Mouse (Mus musculus): ENCODE measurements at regions not wholly inside any gene's neighbourhood (a gene's known extent, or its start where the extent isn't known, plus 50 kb on each side); places are given as distances from the start of the nearest gene placed in this dataset.

- DNase-seq (ENCODE audit: low spot score in 2 of 2) = no peak
Observed at GRCm38 (mm10) chr11:19826481-19827185, 97.5 kb upstream of the Spred2 start.

DNA sequence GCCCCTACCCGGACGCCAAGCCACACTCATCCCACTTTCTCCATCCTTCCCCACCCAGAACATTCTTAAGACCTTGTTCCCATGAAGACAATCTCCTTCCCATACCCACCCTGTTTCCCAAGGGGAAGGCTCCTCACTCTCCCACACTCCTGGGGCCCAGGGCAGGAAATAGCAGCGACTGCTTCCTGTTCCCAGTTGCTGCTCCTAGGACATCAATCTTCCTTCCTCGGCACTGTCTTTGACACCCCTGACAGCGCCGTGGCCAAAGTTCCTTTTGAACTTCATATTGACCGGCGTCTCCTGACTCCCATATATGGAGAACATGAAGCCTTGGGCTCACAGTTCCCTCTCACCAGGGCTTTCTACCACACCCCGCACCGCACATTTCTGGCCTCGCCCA lies 96.2 kb upstream of the Spred2 start:
- DNase-seq (ENCODE audit: low spot score in 2 of 2) = no peak

DNA sequence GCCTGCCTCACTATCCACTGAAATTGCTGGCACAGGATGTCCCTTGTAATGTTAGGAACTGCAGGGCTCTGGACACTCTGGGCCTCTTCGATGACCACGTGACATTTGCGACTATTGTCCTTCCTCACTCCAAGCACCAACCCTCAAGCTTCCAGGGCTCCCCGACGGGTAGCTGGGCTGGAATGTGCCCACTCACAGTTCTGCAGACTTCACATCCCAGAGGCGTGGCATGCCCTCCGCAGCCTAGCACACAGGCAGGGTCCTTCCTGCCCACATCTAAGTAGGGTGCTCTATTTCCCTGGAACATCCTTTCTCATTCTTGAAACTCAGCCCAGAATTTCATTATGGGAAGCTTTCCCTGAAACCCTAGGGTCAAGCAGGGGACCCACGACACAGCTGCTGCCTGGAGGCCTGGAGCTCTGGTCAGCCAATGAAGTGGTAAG lies 95.2 kb upstream of the Spred2 start:
- no peak for DNase-seq (ENCODE audit: low spot score in 2 of 2)

DNA sequence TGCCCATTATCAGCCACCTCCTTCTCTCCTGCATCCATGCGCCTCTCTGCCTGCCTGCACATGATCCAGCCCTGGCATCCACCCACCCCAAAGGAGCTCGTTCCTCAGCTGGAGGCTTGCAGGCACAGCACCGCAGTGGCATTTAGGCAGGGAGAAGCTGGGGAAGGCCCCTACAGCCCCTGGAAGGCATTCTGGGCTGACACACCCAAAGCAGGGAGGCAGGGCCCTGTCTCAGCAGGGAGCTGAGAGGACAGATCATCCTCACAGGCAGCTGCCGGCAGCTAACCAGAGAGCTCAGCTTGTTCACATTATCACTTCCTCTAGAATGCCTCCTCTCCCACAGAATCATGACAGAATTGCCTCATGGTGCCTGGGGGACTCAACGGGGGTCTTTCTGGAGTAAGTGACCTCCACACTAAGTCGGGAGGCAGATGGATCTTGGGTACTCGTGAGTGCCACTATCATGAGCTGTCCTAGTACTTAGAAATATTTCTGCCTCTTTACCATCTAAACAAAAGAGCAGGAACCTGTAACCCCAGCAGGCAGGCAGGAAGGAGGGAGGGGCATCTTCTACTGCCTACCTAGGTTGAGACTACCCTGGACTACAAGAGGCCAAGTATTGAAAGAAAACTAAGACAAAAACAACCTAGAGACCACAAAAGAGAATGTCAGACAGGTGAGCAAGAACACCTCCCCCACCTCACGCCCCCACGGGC lies 94.5 kb upstream of the Spred2 start:
- DNase-seq (ENCODE audit: low spot score in 2 of 2) = no peak

GRCm38 (mm10) chr11:19830280-19831062 lies 93.7 kb upstream of the Spred2 start:
- DNase-seq (ENCODE audit: low spot score in 2 of 2) = peak; percentile 54 to 72

DNA sequence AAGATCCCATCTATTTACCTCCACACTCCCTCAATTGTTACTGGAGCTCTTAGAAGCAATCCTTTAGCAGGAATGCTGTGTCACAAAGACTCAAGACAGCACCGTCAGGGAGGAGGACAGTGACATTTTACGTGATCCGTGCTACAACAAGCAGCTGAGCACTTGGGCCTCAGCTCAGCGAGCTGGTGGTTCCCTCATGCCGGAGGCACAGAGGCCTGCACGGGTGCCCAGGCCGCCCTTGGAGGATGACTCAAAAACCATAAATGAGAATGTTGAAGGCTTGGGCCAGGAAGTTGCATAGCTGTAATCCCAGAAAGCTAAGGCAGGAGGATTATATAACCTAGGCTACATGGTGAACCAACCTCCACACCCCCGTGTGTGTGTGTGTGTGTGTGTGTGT lies 89.6 kb upstream of the Spred2 start:
- no peak for DNase-seq (ENCODE audit: low spot score in 2 of 2)

- DNase-seq (ENCODE audit: low spot score in 2 of 2) = peak; percentile 22 to 54
Observed at GRCm38 (mm10) chr11:19835221-19835745, 88.9 kb upstream of the Spred2 start.

GRCm38 (mm10) chr11:19838932-19839331 lies 85.2 kb upstream of the Spred2 start:
- DNase-seq (ENCODE audit: low spot score in 2 of 2) = no peak

GRCm38 (mm10) chr11:19843084-19843483 lies 81.1 kb upstream of the Spred2 start:
- DNase-seq (ENCODE audit: low spot score in 2 of 2) = no peak

DNA sequence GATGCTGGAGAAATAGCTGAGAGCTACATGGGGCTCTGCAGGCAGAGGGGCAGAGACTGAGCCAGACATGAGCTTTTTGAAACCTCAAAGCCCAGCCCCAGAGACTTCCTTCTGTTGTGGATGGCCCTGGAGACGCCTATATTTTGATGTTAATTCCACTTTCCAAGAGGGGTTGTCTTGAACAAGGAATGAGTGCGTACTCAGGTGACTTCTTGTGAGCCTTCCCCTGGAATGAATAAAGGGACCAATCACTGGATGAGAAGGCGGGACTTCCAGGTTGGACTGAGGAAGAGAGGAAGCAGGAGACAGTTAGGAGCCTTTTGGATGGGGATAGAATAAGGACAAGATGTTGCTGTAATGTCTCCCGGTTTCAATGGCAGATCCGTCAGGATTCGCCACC lies 76.3 kb upstream of the Spred2 start:
- no peak for DNase-seq (ENCODE audit: low spot score in 2 of 2)

DNA sequence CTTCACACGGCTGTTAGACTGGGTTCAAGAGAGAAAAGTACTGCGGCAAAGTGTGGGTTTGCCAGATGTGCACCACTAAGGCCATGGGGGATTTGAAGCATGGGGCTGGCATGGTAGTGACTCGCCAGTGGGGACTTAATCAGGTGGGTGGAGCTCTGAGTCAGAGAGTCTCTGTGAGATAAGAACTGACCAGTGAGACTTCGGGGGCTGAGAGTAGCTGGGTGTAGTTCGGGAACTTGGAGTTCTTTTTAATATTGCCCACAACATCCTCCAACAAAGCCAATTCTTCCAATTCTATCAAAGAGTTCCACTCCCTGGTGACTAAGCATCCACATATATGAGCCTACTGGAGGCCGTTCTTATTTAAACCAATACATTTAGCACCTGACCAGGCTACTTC lies 75.8 kb upstream of the Spred2 start:
- DNase-seq (ENCODE audit: low spot score in 2 of 2) = no peak

DNA sequence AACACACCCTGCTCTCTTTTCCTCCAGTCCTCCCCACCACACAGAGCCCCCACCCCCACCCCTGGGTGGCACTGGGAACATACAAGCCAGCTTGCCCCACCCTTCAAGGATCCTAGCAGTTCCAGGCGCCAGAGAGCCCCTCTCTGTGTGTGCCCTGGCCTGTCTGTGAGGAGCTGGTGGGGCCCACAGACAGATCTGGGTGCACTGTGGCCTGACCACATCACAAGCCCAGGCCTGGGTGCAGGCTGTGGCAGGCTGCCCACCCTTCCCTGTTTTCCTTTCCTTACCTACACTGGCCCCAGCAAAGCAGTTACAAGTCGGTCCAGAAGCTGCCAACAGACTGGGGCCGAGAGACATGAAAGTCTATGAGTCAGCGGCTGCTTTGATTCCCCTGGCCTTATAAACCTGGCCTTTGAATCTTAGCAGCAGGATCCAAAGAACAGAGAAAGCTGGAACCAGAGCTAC lies 74.8 kb upstream of the Spred2 start:
- DNase-seq (ENCODE audit: low spot score in 2 of 2) = no peak

DNA sequence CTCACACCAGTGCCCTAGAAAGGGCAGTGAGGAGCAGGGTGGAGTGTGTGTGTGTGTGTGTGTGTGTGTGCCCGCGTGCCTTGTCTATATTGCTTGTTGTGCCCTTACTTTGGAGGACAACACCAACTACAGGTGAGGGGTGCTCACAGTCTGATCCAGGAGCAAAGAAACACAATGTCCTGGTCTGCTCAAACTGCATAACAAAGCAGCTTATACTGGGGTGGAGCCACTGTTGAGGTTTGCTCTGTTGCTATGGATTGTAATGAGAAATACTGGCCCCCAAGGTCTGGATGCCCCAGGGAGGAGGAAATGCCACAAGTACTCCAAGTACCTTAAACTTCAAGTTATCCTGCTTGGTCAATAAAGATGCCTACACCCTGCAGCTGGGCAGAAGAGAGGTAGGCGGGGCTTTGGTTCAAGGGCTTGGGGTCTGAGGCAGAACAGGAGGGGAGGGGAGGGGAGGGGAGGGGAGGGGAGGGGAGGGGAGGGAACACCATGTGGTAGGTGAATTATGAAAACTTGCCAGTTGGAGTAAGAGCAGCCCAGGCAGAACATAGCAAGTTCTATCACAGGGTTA lies 74.2 kb upstream of the Spred2 start:
- DNase-seq (ENCODE audit: low spot score in 2 of 2) = no peak

DNA sequence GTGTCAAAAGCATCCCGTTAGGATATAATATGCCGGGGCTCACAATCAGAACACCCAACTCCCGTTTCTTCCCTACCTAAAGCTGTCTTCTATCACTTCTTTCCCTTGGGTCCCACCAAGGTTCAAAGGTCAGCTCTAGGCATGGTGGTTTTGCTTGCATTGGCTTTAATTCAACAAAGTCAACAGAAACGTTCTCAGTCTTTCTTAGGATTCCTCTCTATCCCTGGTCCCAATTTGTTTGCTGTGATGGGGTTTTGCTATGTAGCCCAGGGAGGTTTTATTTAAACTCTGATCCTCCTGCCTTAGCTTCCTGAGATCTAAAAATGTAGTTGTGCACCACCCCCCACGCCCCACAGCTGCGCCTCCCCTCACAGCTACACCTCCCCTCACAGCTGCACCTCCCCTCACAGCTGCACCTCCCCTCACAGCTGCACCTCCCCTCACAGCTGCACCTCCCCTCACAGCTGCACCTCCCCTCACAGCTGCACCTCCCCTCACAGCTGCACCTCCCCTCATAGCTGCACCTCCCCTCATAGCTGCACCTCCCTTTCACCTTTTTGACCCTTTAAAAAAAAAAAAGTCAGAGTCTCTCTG lies 73.1 kb upstream of the Spred2 start:
- no peak for DNase-seq (ENCODE audit: low spot score in 2 of 2)

GRCm38 (mm10) chr11:19861596-19861995 lies 62.6 kb upstream of the Spred2 start:
- no peak for DNase-seq (ENCODE audit: low spot score in 2 of 2)

- no peak for DNase-seq (ENCODE audit: low spot score in 2 of 2)
Observed at GRCm38 (mm10) chr11:19863327-19863726, 60.8 kb upstream of the Spred2 start.

DNA sequence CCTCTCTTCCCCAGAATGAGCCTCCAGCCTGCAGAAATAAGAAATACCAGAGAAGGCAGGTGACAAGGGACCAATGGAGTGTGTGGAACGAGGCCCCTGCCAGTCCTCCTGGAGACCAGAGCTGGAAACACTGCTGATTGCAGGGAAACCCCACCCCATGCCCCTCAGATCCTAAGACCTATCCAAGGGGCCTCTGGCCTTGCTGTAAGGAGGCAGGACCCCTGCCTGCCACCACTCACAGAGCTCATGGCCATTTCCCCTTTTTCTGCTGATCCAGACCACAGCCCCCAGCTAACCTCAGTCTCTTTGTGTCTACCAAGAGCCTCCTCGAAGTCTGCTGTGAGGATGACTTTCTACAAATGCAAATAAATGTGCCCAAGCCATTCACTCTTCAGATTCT lies 57.9 kb upstream of the Spred2 start:
- no peak for DNase-seq (ENCODE audit: low spot score in 2 of 2)

- DNase-seq (ENCODE audit: low spot score in 2 of 2) = no peak
Observed at GRCm38 (mm10) chr11:19869671-19870070, 54.5 kb upstream of the Spred2 start.

DNA sequence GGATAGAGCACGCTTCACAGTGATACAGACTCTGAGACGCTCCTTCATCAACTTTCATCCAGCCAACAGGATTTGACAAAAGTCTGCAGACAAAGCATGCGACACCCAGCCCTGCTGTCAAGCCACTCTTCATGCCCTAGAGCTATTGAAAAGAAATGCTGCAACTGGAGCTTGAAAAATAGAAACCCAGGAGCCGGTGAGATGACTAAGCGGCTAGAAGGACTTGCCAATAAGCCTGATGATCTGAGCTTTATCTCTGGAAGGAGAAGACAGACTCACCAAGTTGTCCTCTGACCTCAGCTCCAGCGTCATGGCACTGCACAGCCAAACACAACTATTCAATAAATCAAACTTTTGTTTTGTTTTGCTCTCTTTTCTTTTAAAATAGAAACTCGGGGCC lies 54.0 kb upstream of the Spred2 start:
- DNase-seq (ENCODE audit: low spot score in 2 of 2) = no peak

GRCm38 (mm10) chr11:19873796-19874195 lies 50.4 kb upstream of the Spred2 start:
- no peak for DNase-seq (ENCODE audit: low spot score in 2 of 2)
